Mouse (Mus musculus) E14TG2a.4 (cell line): ENCODE measurements at regions not wholly inside any gene's neighbourhood (a gene's known extent, or its start where the extent isn't known, plus 50 kb on each side); places are given as distances from the start of the nearest gene placed in this dataset.

Experiments
- CTCF ChIP-seq: conservative IDR thresholded peaks from 2 replicates; pipeline ENCODE4 v1.5.1; 2014; ENCODE audit warnings: low read length
- NANOG ChIP-seq: IDR thresholded peaks from 2 replicates; pipeline ENCODE4 v1.6.1; 2014; ENCODE audit warnings: borderline replicate concordance, low read length, mixed read lengths

DNA sequence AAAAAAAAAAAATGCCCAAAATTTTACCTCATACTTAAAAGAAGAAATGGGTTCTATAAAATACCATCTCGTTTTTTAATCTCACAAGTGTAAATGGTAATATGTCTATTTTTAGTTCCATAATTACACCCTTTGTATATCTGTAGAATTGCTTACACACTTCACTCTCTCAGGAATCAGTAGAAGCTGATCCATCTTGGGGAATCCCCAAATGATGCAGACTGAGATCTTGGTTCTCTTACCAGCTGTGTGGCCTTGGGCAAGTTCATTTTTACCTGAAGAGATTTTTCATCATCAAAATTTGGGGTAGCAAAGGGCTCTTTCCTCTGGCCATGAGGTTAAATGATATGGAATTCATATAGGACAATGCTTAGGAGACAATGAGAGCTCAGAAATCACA is 69.8 kb upstream of the Gm9972 start:
- TF ChIP-seq CTCF: no peak
- no peak for TF ChIP-seq NANOG
